Mouse (Mus musculus) MEL (cell line): ENCODE results near the gene Dohh. TPM values are rescaled to one million over a fixed set of nuclear protein-coding genes. Genes with fewer than 3 reads are reported as not detected.

ENCODE experiments used
- DNase-seq: peaks from one replicate; pipeline ENCODE4 v3.0.0; 2011; ENCODE audit warnings: low read depth, low spot score
- H3K27ac ChIP-seq: 2 replicates; pipeline ENCODE4 v1.5.1; 2012; ENCODE audit warnings: low read depth, mild to moderate bottlenecking, control low read depth, low read length, moderate library complexity; ENCODE audit not compliant: control insufficient read depth
- H3K27me3 ChIP-seq, 2 experiments: fragments of 150-350 bp in 1 of 2; sonication (generic) in 1 of 2; 2 replicates each; pipeline ENCODE4 v1.6.1; 2012; ENCODE audit warnings: low read length in 2 of 2, mild to moderate bottlenecking in 2 of 2, improper control_type of control experiment in 1 of 2, moderate library complexity in 1 of 2; ENCODE audit not compliant: insufficient read depth in 2 of 2, control insufficient read depth in 1 of 2
- H3K36me3 ChIP-seq, 2 experiments: 2 replicates each; pipeline ENCODE4 v1.6.1; 2012 to 2014; ENCODE audit warnings: low read length in 2 of 2, improper control_type of control experiment in 1 of 2, inconsistent platforms in 1 of 2, mild to moderate bottlenecking in 1 of 2; ENCODE audit not compliant: insufficient read depth in 2 of 2, control insufficient read depth in 1 of 2
- H3K4me1 ChIP-seq, 2 experiments: fragments of 150-350 bp in 1 of 2; sonication (generic) in 1 of 2; 2 replicates each; pipeline ENCODE4 v1.6.1; 2012; ENCODE audit warnings: low read length in 2 of 2, improper control_type of control experiment in 1 of 2, mild to moderate bottlenecking in 1 of 2; ENCODE audit not compliant: insufficient read depth in 2 of 2, control insufficient read depth in 1 of 2
- H3K4me3 ChIP-seq, 2 experiments: fragments of 150-350 bp in 1 of 2; sonication (generic) in 1 of 2; 2 replicates each; pipeline ENCODE4 v1.5.1; 2012; ENCODE audit warnings: low read depth in 2 of 2, low read length in 2 of 2, mild to moderate bottlenecking in 2 of 2, moderate library complexity in 2 of 2, control low read depth in 1 of 2, improper control_type of control experiment in 1 of 2; ENCODE audit not compliant: control insufficient read depth in 1 of 2, insufficient read depth in 1 of 2
- H3K79me2 ChIP-seq: 2 replicates; pipeline ENCODE4 v1.6.1; 2012; ENCODE audit warnings: mild to moderate bottlenecking, low read length, moderate library complexity; ENCODE audit not compliant: control insufficient read depth, poor library complexity, insufficient read depth
- H3K9ac ChIP-seq: 2 replicates; pipeline ENCODE4 v1.6.1; 2012; ENCODE audit warnings: low read depth, mild to moderate bottlenecking, control low read depth, low read length, moderate library complexity; ENCODE audit not compliant: control insufficient read depth, poor library complexity, severe bottlenecking
- H3K9me3 ChIP-seq: fragments of 150-350 bp; sonication (generic); replicated peaks from 2 replicates; pipeline ENCODE4 v1.6.1; 2012; ENCODE audit warnings: mild to moderate bottlenecking, low read length, improper control_type of control experiment, moderate library complexity; ENCODE audit not compliant: insufficient read depth
- BHLHE40 ChIP-seq: IDR thresholded peaks from 2 replicates; pipeline ENCODE4 v1.6.1; 2012; ENCODE audit warnings: low read depth, mild to moderate bottlenecking, inconsistent platforms, low read length, improper control_type of control experiment, borderline replicate concordance
- CHD2 ChIP-seq: IDR thresholded peaks from 2 replicates; pipeline ENCODE4 v1.6.1; 2011; ENCODE audit warnings: low read length, improper control_type of control experiment
- CTCF ChIP-seq, 3 experiments: IDR thresholded peaks in 2 of 3; conservative IDR thresholded peaks in 1 of 3; 2 replicates each; pipeline ENCODE4 v1.5.1; 2011 to 2012; ENCODE audit warnings: low read length in 3 of 3, low read depth in 2 of 3, mild to moderate bottlenecking in 2 of 3, improper control_type of control experiment in 1 of 3, inconsistent platforms in 1 of 3, mixed read lengths in 1 of 3, moderate library complexity in 1 of 3; ENCODE audit not compliant: control insufficient read depth in 1 of 3, insufficient read depth in 1 of 3, poor library complexity in 1 of 3, severe bottlenecking in 1 of 3
- E2F4 ChIP-seq: IDR thresholded peaks from 2 replicates; pipeline ENCODE4 v1.6.1; 2011; ENCODE audit warnings: low read depth, low read length, improper control_type of control experiment, borderline replicate concordance
- EP300 ChIP-seq, 2 experiments: IDR thresholded peaks; 2 replicates each; pipeline ENCODE4 v1.6.1; 2011; ENCODE audit warnings: improper control_type of control experiment in 2 of 2, low read length in 2 of 2, low read depth in 1 of 2, mild to moderate bottlenecking in 1 of 2
- ETS1 ChIP-seq: IDR thresholded peaks from 2 replicates; pipeline ENCODE4 v1.6.1; 2012; ENCODE audit warnings: low read depth, mild to moderate bottlenecking, inconsistent platforms, low read length, improper control_type of control experiment, moderate library complexity
- GABPA ChIP-seq: IDR thresholded peaks from 2 replicates; pipeline ENCODE4 v1.6.1; 2012; ENCODE audit warnings: low read depth, mild to moderate bottlenecking, inconsistent platforms, low read length, improper control_type of control experiment, moderate library complexity
- GATA1 ChIP-seq: IDR thresholded peaks from 2 replicates; pipeline ENCODE4 v1.6.1; 2011; ENCODE audit warnings: low read depth, low read length, improper control_type of control experiment
- HCFC1 ChIP-seq: IDR thresholded peaks from 2 replicates; pipeline ENCODE4 v1.6.1; 2012; ENCODE audit warnings: low read depth, mild to moderate bottlenecking, inconsistent platforms, low read length, improper control_type of control experiment, moderate library complexity
- JUND ChIP-seq: IDR thresholded peaks from 2 replicates; pipeline ENCODE4 v1.6.1; 2011; ENCODE audit warnings: low read depth, mild to moderate bottlenecking, improper control_type of control experiment, low read length
- MAZ ChIP-seq: IDR thresholded peaks from 2 replicates; pipeline ENCODE4 v1.6.1; 2012; ENCODE audit warnings: low read depth, mild to moderate bottlenecking, inconsistent platforms, low read length, improper control_type of control experiment
- MXI1 ChIP-seq: IDR thresholded peaks from 2 replicates; pipeline ENCODE4 v1.6.1; 2011; ENCODE audit warnings: mild to moderate bottlenecking, low read depth, low read length, improper control_type of control experiment
- MYB ChIP-seq: IDR thresholded peaks from 2 replicates; pipeline ENCODE4 v1.6.1; 2011; ENCODE audit warnings: mild to moderate bottlenecking, low read depth, low read length, improper control_type of control experiment
- MYC ChIP-seq: IDR thresholded peaks from 2 replicates; pipeline ENCODE4 v1.6.1; 2011; ENCODE audit warnings: low read depth, mild to moderate bottlenecking, low read length, improper control_type of control experiment, moderate library complexity
- NELFE ChIP-seq: IDR thresholded peaks from 2 replicates; pipeline ENCODE4 v1.6.1; 2011; ENCODE audit warnings: low read depth, low read length, improper control_type of control experiment
- NRF1 ChIP-seq: IDR thresholded peaks from 2 replicates; pipeline ENCODE4 v1.6.1; 2014; ENCODE audit warnings: low read depth, mild to moderate bottlenecking, inconsistent platforms, low read length, improper control_type of control experiment, moderate library complexity; ENCODE audit not compliant: poor library complexity, insufficient read depth, severe bottlenecking
- POLR2A ChIP-seq, 2 experiments: IDR thresholded peaks; 2 replicates each; pipeline ENCODE4 v1.6.1; 2011 to 2012; ENCODE audit warnings: low read length in 2 of 2, mild to moderate bottlenecking in 2 of 2, control low read depth in 1 of 2, improper control_type of control experiment in 1 of 2, low read depth in 1 of 2, moderate library complexity in 1 of 2; ENCODE audit not compliant: control insufficient read depth in 1 of 2, insufficient read depth in 1 of 2, poor library complexity in 1 of 2
- POLR2AphosphoS2 ChIP-seq: IDR thresholded peaks from 2 replicates; pipeline ENCODE4 v1.6.1; 2011; ENCODE audit warnings: low read length, improper control_type of control experiment
- POLR2AphosphoS5 ChIP-seq: IDR thresholded peaks from 2 replicates; pipeline ENCODE4 v1.6.1; 2012; ENCODE audit warnings: low read depth, borderline replicate concordance, mild to moderate bottlenecking, inconsistent platforms, low read length, moderate library complexity, mixed read lengths
- RCOR1 ChIP-seq: IDR thresholded peaks from 2 replicates; pipeline ENCODE4 v1.6.1; 2012; ENCODE audit warnings: low read depth, mild to moderate bottlenecking, inconsistent platforms, low read length, improper control_type of control experiment
- SIN3A ChIP-seq: IDR thresholded peaks from 2 replicates; pipeline ENCODE4 v1.6.1; 2012; ENCODE audit warnings: low read length, improper control_type of control experiment, inconsistent platforms
- TAL1 ChIP-seq: IDR thresholded peaks from 2 replicates; pipeline ENCODE4 v1.6.1; 2012; ENCODE audit warnings: mild to moderate bottlenecking, inconsistent platforms, low read length, moderate library complexity, mixed read lengths
- UBTF ChIP-seq: IDR thresholded peaks from 2 replicates; pipeline ENCODE4 v1.6.1; 2012; ENCODE audit warnings: low read depth, mild to moderate bottlenecking, inconsistent platforms, low read length, improper control_type of control experiment, moderate library complexity, borderline replicate concordance; ENCODE audit not compliant: insufficient read depth
- ZC3H11A ChIP-seq: IDR thresholded peaks from 2 replicates; pipeline ENCODE4 v1.6.1; 2012; ENCODE audit warnings: low read depth, mild to moderate bottlenecking, inconsistent platforms, low read length, improper control_type of control experiment
- polyA plus RNA-seq, 2 experiments: library from polyadenylated mRNA; stranded (reverse) in 1 of 2; unstranded in 1 of 2; fragments of >175 nt in 1 of 2; fragments of >200 nt in 1 of 2; gene quantifications; 2 replicates each; pipeline versions ENCODE4 v1.2.1 to v1.2.4; 2012; ENCODE audit warnings: low replicate concordance in 2 of 2, low read depth in 1 of 2; ENCODE audit not compliant: insufficient read length in 2 of 2, insufficient read depth in 1 of 2, missing spikeins in 1 of 2
- total RNA-seq: library from RNA; depleted of rRNA; stranded (reverse); fragments of 300-350 nt; gene quantifications from 2 replicates; pipeline ENCODE4 v1.2.3, GENCODE M21; 2012

Gene Dohh
- total and polyA plus RNA-seq, 3 experiments = 145 to 153 TPM; not detected in 1

DNA sequence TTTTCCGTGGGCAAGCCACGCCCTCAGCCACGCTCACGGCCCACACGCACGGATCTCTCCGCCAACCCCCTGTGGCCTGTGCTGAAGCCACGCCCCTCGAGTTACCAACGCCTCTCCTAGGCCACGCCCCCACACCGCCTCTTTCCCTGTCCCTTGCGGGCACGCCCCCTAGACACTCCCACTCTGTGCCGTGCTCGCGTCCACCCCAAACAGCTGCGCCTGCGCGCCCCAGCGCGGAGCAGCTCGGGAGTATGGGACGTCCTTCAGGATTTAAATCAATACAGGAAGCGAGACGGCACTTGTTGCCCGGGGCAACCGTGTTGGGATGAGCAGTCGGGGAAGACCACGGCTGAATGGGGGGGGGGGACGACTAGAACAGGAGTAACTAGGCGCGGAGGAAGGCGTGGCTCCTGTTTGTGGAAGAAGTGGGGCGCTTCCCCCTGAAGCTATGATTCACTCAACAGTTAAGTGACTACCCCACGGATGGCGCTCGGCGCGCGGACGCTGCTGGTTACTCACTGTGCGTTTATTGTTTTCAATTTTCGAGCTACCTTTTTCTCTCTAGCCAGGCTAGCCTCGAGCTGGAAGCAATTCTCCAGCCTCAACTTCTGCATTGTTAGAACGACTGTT, 5.6 kb upstream of the Dohh start (continued):
- no peak for TF ChIP-seq MYB
- peak; percentile 99 for TF ChIP-seq NRF1
- no peak for TF ChIP-seq CTCF (IDR thresholded peaks at IDR 0.05 in 2 of 3, conservative IDR thresholded peaks at IDR 0.05 in 1 of 3; ENCODE audit: control insufficient read depth in 1 of 3, insufficient read depth in 1 of 3, low read depth in 2 of 3, low read length in 3 of 3, poor library complexity in 1 of 3, severe bottlenecking in 1 of 3)
- no peak for TF ChIP-seq BHLHE40
- TF ChIP-seq HCFC1 = peak; percentile 83
- TF ChIP-seq POLR2A (IDR thresholded peaks at IDR 0.05; ENCODE audit: control insufficient read depth in 1 of 2, insufficient read depth in 1 of 2, low read depth in 1 of 2, low read length in 2 of 2, poor library complexity in 1 of 2) = peak; percentile 9 to 71; a peak in 3 of 4 replicates
- peak; percentile 86 for TF ChIP-seq MXI1
- TF ChIP-seq POLR2AphosphoS2 = no peak; the same call in 1 of the 2 replicates
- TF ChIP-seq RCOR1 = no peak; the same call in 1 of the 2 replicates
- TF ChIP-seq E2F4 = no peak
- TF ChIP-seq POLR2AphosphoS5 = no peak
- no peak for TF ChIP-seq TAL1
- 0 out of 2 replicates have a peak, but pooled peaks have one; percentile 22 for TF ChIP-seq GABPA
- TF ChIP-seq ETS1 = peak; percentile 59; the same call in 1 of the 2 replicates
- TF ChIP-seq UBTF = no peak
- no peak; the same call in 1 of the 2 replicates for TF ChIP-seq CHD2

DNA sequence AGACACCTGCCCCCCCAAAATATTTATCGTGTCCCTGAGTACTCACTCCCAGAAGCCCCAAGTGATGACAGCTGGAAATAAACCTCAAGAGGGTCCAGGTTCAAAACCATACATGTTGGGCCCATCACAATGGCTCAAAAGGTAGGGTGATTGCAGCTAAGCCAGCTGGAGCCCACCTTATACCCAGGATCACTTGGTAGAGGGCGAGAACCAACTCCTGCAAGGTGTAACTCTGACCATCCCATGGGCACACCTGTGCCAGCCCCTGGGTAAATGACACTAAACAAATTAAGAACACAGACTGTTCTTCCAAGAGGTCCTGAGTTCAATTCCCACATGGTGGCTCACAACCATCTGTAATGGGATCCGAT, 5.1 kb upstream of the Dohh start:
- Histone ChIP-seq H3K4me1 (peaks cover 31 to 48% of the 10 kb centered on the region in 2 experiments), H3K79me2 (peaks cover 31% of the 10 kb centered on the region), H3K27me3 (no peaks in the 10 kb centered on the region), H3K9me3 (no peaks in the 10 kb centered on the region), H3K9ac (peak overlapping the region; percentile 82), H3K27ac (peak overlapping the region; percentile 93), H3K36me3 (peaks cover 5 to 45% of the 10 kb centered on the region in 2 experiments; a peak in 3 of 4 replicates), H3K4me3 (peak overlapping the region; percentile 61 to 69)
- no peak for TF ChIP-seq JUND
- no peak for TF ChIP-seq BHLHE40
- no peak for DNase-seq

DNA sequence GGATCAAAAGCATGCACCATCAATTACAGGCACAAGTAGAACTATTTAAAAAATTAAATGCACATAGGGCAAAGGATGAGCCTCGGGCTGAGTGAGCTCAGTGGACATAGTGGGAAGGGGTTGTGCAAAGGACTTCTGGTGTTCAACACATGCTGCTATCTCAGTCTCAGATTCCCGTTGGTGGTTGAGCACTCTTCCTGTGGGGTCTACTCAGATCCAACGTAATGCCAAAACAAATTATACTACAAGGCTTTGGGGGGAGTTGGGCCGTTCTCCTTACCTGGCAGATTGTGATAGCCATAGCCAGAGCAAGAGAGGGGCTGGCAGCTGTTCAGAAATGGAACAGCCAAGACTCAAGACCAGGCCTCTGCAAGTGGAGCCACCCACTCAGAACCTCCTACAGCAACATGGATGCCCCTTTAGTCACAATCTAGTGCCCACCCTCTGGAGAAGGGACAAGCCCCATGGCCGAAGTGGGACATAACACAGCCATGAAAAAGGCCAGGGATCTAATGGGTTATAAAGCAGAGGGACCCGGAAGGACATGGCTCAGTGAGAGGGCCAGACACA, 4.3 kb upstream of the Dohh start:
- Histone ChIP-seq H3K4me1 (peaks cover 31 to 48% of the 10 kb centered on the region in 2 experiments), H3K27me3 (no peaks in the 10 kb centered on the region), H3K9ac (peak overlapping the region; percentile 82), H3K4me3 (no peak overlapping the region), H3K9me3 (no peaks in the 10 kb centered on the region), H3K36me3 (peaks cover 3 to 45% of the 10 kb centered on the region in 2 experiments; a peak in 2 of 4 replicates), H3K79me2 (peaks cover 34% of the 10 kb centered on the region), H3K27ac (peak overlapping the region; percentile 93)
- no peak for TF ChIP-seq NELFE
- no peak for TF ChIP-seq GATA1
- peak; percentile 19; the same call in 1 of the 2 replicates for TF ChIP-seq HCFC1
- peak in 1 of 2 experiments; percentile 51; a peak in 2 of 4 replicates for TF ChIP-seq EP300 (IDR thresholded peaks at IDR 0.05; ENCODE audit: low read depth in 1 of 2, low read length in 2 of 2)
- no peak for TF ChIP-seq MYC
- no peak for TF ChIP-seq JUND
- 0 out of 2 replicates have a peak, but pooled peaks have one; percentile 23 for TF ChIP-seq MAZ
- peak; percentile 19; the same call in 1 of the 2 replicates for TF ChIP-seq MYB
- peak; percentile 36; the same call in 1 of the 2 replicates for TF ChIP-seq ETS1
- TF ChIP-seq ZC3H11A = no peak
- TF ChIP-seq SIN3A = peak; percentile 43
- no peak for TF ChIP-seq BHLHE40
- DNase-seq = peak; percentile 46
